Mouse (Mus musculus): ENCODE results near the gene Psmc3.

Gene Psmc3

DNA sequence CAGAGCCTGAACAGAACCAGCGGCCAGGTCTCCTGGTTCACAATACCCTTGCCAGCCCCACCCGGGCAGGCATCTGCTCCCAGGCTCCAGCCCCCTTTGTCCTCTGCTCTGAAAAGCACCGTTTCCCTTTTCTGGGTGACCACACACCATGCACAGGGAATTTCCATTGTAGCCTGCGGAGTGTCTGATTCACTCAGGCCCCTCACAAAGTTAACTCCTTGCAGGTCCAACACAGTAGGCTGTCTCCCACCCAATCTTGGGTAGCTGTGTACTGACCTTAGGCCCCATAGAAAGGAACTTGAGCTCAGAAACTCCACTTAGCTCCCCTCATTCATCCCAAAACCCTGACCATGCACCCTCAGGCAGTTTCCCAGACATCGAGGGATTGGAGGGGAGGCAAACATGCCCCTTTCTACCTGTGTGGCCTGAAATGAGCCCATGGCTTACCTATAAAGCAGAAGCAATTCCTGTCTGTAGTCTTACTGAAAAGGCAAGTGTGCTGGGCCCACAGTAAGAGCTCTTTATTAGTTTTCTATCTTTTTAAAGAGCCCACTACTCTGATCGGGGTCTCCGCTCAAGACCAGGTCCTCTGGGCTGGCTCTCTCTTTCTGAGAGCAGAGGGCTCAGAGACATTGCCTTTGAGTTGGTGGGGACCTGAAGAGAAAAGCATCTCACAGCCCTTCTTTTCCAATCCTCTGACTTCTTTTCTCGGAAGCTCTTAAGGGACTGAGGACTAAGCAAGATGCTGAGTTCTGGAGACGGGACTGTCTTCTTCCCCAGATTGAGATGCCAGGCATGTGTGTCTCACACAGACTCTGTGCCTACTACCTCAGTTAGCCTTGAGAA, 32.8 kb downstream of the Psmc3 start:
- Histone ChIP-seq H3K4me3 (replicated peaks; ENCODE audit: low read length) (no peak overlapping the region), H3K27me3 (ENCODE audit: insufficient read depth, low read length) (peaks cover 59% of the 10 kb centered on the region), H3K4me1 (replicated peaks; ENCODE audit: low read depth, low read length) (peaks cover 25% of the 10 kb centered on the region), H3K9me3 (ENCODE audit: low read length) (no peaks in the 10 kb centered on the region), H3K36me3 (ENCODE audit: insufficient read depth, low read length) (no peaks in the 10 kb centered on the region)
- TF ChIP-seq CTCF (conservative IDR thresholded peaks at IDR 0.05; ENCODE audit: low read length), result no peak
- no peak for TF ChIP-seq POU5F1 (IDR thresholded peaks at IDR 0.05; ENCODE audit: borderline replicate concordance, low read length)
- no peak for TF ChIP-seq NANOG (IDR thresholded peaks at IDR 0.05; ENCODE audit: borderline replicate concordance, low read length)

DNA sequence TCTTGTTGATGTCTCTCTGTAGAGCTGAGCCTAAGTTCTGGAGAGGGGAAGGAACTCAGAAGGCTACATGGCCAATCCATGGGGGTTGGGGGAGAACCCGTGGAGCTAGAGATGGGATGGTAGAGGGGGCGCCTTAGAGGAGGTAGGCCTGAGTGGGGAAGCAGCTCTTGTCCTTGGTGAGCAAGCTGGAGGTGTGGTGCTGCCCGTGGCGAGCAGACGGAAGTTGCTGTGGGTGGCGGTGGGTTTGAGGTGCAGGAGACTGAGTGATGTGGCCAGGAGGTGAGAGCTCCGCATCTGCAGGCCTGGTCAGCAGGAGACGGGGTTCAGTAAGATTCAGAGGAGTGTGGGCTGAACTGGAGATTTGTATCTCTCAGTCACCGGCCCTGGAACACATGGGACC, 33.6 kb downstream of the Psmc3 start:
- H3K36me3 ChIP-seq (ENCODE audit: insufficient read depth, low read length), result no peaks in the 10 kb centered on the region
- H3K27me3 ChIP-seq (ENCODE audit: insufficient read depth, low read length), result peaks cover 52% of the 10 kb centered on the region
- no peaks in the 10 kb centered on the region for H3K9me3 ChIP-seq (ENCODE audit: low read length)
- H3K4me1 ChIP-seq (replicated peaks; ENCODE audit: low read depth, low read length), result peaks cover 25% of the 10 kb centered on the region
- TF ChIP-seq CTCF (conservative IDR thresholded peaks at IDR 0.05; ENCODE audit: low read length), result no peak
- TF ChIP-seq POU5F1 (IDR thresholded peaks at IDR 0.05; ENCODE audit: borderline replicate concordance, low read length), result no peak
- TF ChIP-seq NANOG (IDR thresholded peaks at IDR 0.05; ENCODE audit: borderline replicate concordance, low read length), result no peak
- no peak overlapping the region for H3K4me3 ChIP-seq (replicated peaks; ENCODE audit: low read length)

DNA sequence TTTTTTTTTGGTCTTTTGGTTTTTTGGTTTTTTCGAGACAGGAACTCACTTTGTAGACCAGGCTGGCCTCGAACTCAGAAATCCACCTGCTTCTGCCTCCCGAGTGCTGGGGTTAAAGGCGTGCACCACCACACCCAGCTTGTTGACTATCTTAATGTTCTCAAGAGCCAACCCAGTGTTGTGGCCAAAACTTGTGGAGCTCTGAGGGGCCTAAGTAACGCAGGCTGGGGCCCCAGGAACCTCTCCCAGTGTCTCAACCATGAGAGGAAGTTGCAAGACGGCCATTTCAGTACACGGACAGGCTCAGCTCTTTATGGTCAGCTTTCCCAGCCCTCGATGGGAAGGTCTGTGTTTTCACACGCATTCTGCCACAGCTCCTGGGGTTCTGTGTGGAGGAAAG, 35.2 kb downstream of the Psmc3 start:
- Histone ChIP-seq H3K4me1 (replicated peaks; ENCODE audit: low read depth, low read length) (peaks cover 20% of the 10 kb centered on the region), H3K4me3 (replicated peaks; ENCODE audit: low read length) (no peak overlapping the region), H3K36me3 (ENCODE audit: insufficient read depth, low read length) (no peaks in the 10 kb centered on the region), H3K27me3 (ENCODE audit: insufficient read depth, low read length) (peaks cover 43% of the 10 kb centered on the region), H3K9me3 (ENCODE audit: low read length) (no peaks in the 10 kb centered on the region)
- TF ChIP-seq NANOG (IDR thresholded peaks at IDR 0.05; ENCODE audit: borderline replicate concordance, low read length), result no peak

DNA sequence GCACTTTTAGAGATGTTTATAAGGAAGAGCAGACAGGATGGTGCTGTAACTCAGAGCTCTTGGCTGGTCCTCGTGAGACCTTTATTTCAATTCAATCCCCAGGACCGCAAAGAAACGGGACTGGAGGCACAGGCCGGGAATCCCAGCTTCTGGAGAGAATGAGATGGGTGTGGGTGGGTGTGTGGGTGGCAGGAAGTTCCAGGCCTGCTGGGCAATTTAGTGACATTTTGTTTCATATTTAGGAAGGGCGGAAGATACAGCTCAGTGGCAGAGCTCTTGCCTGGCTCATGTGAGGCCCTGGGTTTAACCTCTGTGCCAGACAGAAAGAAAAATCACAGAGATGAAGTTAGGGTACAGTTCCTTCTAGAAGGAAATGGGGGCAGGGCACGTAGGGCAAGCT, 36.4 kb downstream of the Psmc3 start:
- Histone ChIP-seq H3K27me3 (ENCODE audit: insufficient read depth, low read length) (peaks cover 36% of the 10 kb centered on the region), H3K4me1 (replicated peaks; ENCODE audit: low read depth, low read length) (peaks cover 11% of the 10 kb centered on the region), H3K36me3 (ENCODE audit: insufficient read depth, low read length) (no peaks in the 10 kb centered on the region), H3K9me3 (ENCODE audit: low read length) (no peaks in the 10 kb centered on the region), H3K4me3 (replicated peaks; ENCODE audit: low read length) (no peak overlapping the region)
- TF ChIP-seq CTCF (conservative IDR thresholded peaks at IDR 0.05; ENCODE audit: low read length) (no peak), POU5F1 (IDR thresholded peaks at IDR 0.05; ENCODE audit: borderline replicate concordance, low read length) (no peak), NANOG (IDR thresholded peaks at IDR 0.05; ENCODE audit: borderline replicate concordance, low read length) (no peak)

DNA sequence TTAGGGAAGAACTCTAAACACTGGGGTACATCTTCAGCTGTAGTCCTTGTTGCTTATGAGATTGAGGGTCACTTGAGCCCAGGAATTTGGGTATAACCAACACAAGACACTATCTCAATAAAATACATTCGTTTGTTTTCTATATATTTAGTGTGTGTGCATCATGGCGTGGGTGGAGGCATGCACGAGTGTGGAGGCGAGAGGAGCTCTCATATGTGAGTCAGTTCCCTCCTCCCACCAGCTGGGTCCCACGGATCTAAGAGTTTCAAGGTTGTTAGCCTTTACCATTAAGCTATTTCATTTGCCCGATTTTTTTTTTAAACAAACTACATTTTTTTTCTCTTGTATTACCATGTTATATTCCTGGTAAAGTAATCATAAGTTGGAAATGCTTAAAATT, 37.0 kb downstream of the Psmc3 start:
- TF ChIP-seq NANOG (IDR thresholded peaks at IDR 0.05; ENCODE audit: borderline replicate concordance, low read length) (no peak), POU5F1 (IDR thresholded peaks at IDR 0.05; ENCODE audit: borderline replicate concordance, low read length) (no peak), CTCF (conservative IDR thresholded peaks at IDR 0.05; ENCODE audit: low read length) (no peak)
- Histone ChIP-seq H3K4me3 (replicated peaks; ENCODE audit: low read length) (no peak overlapping the region), H3K27me3 (ENCODE audit: insufficient read depth, low read length) (peaks cover 30% of the 10 kb centered on the region), H3K36me3 (ENCODE audit: insufficient read depth, low read length) (no peaks in the 10 kb centered on the region), H3K9me3 (ENCODE audit: low read length) (no peaks in the 10 kb centered on the region), H3K4me1 (replicated peaks; ENCODE audit: low read depth, low read length) (peaks cover 9% of the 10 kb centered on the region)

DNA sequence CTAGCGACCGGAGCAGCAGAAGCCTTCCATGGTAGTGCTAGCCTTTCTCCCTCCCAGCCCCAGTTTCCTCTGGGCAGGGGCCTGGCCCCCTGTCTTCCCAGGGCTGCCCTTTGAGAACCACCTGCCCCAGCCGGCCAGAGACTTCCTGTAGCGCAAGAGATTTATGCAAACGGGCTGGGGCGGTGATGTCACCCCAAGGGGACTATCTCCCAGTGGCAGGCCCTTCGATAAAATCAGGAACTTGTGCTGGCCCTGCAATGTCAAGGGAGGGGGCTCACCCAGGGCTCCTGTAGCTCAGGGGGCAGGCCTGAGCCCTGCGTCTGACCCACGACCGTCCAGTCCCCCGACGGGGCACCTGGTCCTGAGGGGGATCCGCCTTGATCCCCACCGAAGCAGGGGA, 42.7 kb downstream of the Psmc3 start:
- Histone ChIP-seq H3K4me3 (replicated peaks; ENCODE audit: low read length) (peak overlapping the region; percentile 61), H3K27me3 (ENCODE audit: insufficient read depth, low read length) (peaks cover 26% of the 10 kb centered on the region), H3K36me3 (ENCODE audit: insufficient read depth, low read length) (no peaks in the 10 kb centered on the region), H3K9me3 (ENCODE audit: low read length) (no peaks in the 10 kb centered on the region), H3K4me1 (replicated peaks; ENCODE audit: low read depth, low read length) (peaks cover 26% of the 10 kb centered on the region)
- TF ChIP-seq POU5F1 (IDR thresholded peaks at IDR 0.05; ENCODE audit: borderline replicate concordance, low read length) (no peak), NANOG (IDR thresholded peaks at IDR 0.05; ENCODE audit: borderline replicate concordance, low read length) (no peak), CTCF (conservative IDR thresholded peaks at IDR 0.05; ENCODE audit: low read length) (no peak)

DNA sequence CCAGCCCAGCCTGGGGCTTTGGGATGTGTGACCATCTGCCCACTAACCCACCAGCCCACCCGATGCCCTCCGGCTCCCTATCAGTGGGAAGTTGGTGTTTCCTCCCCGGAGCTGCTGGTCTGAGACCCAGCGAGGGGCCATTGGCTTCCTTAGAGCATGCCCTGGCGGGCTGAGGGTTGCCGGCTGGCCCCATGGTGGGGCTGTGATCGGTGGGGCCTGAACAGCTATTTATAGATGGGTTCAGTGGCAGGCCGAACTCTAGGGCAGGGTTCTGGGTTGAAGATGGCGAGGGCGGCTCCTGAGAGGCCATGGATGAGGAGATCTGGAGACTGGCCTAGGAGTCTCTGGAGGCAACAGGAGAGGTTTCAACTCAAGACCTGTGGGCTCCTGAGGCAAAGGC, 43.2 kb downstream of the Psmc3 start:
- H3K36me3 ChIP-seq (ENCODE audit: insufficient read depth, low read length), result no peaks in the 10 kb centered on the region
- peak overlapping the region; percentile 61 for H3K4me3 ChIP-seq (replicated peaks; ENCODE audit: low read length)
- peaks cover 26% of the 10 kb centered on the region for H3K27me3 ChIP-seq (ENCODE audit: insufficient read depth, low read length)
- TF ChIP-seq NANOG (IDR thresholded peaks at IDR 0.05; ENCODE audit: borderline replicate concordance, low read length) (no peak), CTCF (conservative IDR thresholded peaks at IDR 0.05; ENCODE audit: low read length) (no peak), POU5F1 (IDR thresholded peaks at IDR 0.05; ENCODE audit: borderline replicate concordance, low read length) (no peak)
- H3K9me3 ChIP-seq (ENCODE audit: low read length), result no peaks in the 10 kb centered on the region
- peaks cover 27% of the 10 kb centered on the region for H3K4me1 ChIP-seq (replicated peaks; ENCODE audit: low read depth, low read length)

DNA sequence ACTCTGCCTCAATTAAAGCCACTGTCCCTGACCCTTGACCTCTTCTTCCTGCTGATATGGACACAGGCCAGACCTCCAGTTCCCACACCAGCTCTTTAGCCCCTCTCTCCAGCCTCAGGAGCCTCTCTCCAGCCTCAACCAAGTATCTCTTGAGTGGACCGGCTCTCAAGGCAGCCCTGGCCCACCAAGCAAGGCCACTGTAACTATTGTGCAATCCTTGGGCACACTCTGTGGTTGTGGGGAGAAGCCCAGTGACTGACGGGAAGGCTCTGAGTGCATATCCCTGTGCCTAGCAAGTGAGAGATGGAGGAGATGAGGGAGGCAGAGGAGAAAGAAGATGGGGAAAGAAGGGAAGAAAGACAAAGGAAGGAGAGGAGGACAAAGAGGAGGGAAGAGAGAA, 44.3 kb downstream of the Psmc3 start:
- peaks cover 27% of the 10 kb centered on the region for H3K4me1 ChIP-seq (replicated peaks; ENCODE audit: low read depth, low read length)
- no peak for TF ChIP-seq NANOG (IDR thresholded peaks at IDR 0.05; ENCODE audit: borderline replicate concordance, low read length)
- no peak for TF ChIP-seq CTCF (conservative IDR thresholded peaks at IDR 0.05; ENCODE audit: low read length)
- no peak for TF ChIP-seq POU5F1 (IDR thresholded peaks at IDR 0.05; ENCODE audit: borderline replicate concordance, low read length)

More for the DNA sequence above, 44.3 kb downstream of the Psmc3 start:
- Histone ChIP-seq H3K27me3 (ENCODE audit: insufficient read depth, low read length) (peaks cover 26% of the 10 kb centered on the region), H3K36me3 (ENCODE audit: insufficient read depth, low read length) (no peaks in the 10 kb centered on the region), H3K4me3 (replicated peaks; ENCODE audit: low read length) (no peak overlapping the region), H3K9me3 (ENCODE audit: low read length) (no peaks in the 10 kb centered on the region)
